Mouse (Mus musculus) MEL-GATA-1-ER (cell line): ENCODE results near the gene Ogfr.

ENCODE experiments used
- DNase-seq: peaks from one replicate; pipeline ENCODE4 v3.0.0-alpha.2; 2012; ENCODE audit warnings: low read depth; ENCODE audit errors: extremely low read depth

Ogfr gene

DNA sequence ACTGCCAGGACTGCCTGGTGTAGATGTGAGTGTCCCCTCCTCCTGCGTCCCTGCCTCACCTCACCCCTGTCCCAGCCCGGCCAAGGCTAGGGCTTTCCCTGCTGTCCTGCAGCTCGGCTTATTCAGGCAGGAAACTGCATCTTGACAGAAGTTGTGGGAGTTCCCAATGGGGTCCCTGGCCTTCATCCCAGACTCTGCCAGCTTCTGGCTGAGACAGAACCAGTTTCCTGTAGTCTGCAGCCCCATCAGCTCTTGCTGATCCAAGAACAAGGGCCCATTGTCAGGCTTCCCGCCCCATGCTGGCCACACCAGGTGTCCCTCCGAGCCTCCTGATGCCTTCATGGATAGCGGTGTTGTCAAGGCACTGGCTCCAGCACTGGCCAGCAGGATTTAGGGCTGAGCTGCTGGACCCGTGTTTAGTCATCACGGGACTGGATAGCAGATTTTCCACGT is 11.6 kb downstream of the Ogfr start:
- DNase-seq: no peak

DNA sequence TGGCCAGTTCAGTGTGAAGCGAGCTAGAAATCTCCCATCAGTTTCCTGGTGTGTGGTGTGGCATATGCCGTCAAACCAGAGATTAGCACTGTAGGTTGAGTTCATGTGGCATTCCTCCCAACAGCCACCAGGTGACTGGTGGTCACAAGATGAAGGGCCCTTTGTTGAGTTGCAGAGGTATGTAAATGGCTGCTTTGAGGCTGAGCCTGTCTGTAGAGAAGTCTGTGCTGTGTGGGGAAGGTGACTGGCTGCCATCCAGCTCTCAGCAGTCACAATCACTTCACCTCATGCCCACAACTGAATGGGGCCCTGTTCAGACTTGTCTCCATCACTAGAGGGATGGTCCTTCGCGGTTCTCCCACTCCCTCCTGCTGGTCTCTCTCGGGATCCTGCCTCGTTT is 15.7 kb downstream of the Ogfr start:
- DNase-seq: no peak

DNA sequence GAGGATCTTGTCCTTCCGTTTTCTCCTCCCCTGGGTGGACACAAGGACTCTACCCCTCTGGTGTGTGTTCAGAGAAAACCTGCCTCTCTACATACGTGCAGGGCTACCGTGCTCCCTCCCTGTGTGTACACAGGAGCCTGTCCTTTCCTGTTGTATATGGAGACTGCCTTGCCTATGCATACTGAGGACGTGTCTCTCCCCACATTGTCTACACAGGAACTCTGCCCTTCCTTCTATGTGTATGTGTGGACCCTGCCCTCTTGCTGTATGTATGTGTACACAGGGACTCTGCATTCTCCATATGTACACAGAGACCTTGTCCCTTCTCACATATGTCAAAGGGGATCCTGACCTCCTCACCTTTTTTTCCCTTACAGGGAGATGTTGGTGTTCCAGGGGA is 21.2 kb downstream of the Ogfr start:
- DNase-seq: no peak

DNA sequence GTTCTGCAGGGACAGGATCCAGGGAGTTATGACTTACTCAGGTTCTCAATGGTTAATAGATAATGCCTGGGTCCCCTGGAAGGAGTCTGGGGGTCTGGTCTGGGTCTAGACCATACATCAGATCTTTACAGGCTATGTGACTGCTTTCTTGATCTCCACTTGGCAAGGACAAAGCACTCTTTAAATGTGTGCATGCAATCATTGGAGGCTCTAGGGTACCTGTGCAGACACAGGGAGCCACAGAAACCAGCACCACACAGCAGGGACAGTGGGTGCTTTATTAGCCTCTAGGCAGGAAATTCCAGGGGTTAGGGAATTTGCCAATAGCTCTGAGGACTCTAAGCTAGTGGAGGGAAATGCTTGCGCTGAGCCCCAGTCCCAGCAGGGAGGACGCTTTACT is 22.8 kb downstream of the Ogfr start:
- no peak for DNase-seq

DNA sequence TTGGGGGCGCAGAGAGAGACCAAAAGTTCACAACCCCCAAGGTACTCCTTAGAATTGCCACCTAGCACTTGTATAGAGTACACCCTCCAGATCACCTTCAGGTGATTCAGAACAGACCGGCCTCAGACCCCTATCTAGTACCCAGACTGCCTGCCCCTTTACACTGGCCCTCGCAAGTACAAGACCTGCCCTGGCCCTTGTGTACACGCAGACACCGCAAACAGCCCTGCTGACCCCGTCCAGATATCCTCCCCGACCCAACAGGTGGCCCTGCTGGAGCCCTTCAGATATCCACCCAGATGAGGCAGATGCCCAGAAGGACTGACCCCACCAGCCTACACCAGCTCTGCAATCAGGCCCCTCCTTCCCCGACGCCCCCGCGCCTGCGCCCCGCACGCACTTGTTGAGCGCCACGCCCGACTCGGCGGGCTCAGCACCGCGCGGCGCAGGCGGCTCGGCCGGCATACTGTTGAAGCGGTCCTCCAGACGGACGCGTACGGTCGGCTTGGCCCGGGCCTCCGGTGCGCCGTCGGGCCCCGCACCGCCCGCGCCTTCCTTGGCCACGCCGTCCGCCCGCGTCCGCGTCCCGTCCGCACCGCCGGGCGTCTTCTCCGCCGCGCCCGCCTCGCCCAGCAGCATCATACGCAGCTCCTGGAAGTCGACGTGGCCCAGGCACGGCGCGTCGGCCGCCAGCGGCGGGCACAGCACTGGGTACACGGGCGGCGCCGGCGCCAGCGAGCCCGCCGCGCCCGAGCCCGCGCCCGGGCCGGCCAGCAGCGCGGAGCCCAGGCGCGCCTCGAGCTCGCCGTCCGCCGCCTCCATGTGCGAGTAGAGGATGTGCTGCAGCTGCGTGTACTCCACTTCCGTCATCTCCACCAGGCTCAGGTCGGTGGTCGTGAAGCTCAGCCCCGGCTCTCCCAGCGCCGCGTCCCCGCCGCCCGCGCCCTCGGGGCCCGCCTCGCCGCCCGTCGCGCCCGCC is 52.8 kb downstream of the Ogfr start:
- no peak for DNase-seq

DNA sequence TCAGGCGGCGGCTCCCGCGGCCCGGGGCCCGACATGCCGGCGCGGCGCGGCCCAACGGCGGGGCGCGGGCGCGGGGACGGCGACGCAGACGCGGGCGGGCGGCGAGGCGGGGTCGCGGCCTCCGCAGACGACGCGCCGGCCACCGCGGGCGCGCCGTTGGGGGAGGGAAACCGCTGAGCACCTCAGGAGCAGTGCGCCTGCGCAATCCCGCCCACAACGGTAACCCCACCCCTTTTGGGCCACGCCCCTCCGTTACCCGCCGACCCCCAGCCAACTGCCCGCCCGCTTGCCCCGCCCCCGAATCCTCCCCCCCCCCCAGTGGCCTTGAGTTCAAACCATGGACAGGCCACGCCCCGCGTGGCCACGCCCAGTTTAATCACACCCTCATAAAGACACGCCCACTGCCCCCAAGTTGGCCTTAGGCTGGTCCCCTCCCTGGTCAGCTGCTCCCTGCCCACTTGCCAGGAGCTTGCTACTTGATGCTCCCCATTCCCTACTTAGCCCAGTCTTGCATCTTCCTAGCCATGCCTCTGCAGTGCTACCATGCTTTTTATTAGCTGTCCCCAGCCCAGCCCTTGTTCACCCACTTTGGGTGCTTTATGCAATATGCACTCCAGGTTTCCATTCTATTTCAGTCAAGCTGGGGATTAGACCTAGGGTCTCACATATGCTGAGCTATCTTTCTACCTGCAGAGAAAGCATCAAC is 53.7 kb downstream of the Ogfr start, which contains the start of gene Tcfl5:
Tcfl5 (minus strand) TSS at position 154 of the 706 bp plus-strand sequence.
- no peak for DNase-seq

DNA sequence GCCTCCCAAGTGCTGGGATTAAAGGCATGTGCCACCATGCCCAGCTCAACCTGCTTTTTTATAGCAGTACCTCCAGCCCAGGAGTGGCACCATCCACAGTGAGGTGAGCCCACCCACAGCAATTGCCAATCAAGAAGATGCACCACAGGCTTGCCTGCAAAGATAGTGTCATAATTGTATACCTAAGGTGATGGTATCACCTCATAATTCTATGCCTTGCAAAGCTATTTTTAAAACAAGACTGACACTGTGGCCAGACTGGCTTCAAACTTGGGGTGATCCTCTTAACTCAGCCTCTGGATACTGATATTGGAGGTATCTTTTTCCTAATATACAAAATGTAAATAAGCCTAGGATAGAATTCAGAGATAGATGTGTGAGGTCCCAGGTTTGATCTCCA is 54.6 kb downstream of the Ogfr start:
- no peak for DNase-seq
